Mouse (Mus musculus): ENCODE data around the gene Esrrb. TPM values are rescaled to one million over a fixed set of nuclear protein-coding genes. Genes with fewer than 3 reads are reported as not detected.

Esrrb gene
- total and polyA plus RNA-seq, 3 experiments = 14.3 to 33.8 (median 21.9) TPM

DNA sequence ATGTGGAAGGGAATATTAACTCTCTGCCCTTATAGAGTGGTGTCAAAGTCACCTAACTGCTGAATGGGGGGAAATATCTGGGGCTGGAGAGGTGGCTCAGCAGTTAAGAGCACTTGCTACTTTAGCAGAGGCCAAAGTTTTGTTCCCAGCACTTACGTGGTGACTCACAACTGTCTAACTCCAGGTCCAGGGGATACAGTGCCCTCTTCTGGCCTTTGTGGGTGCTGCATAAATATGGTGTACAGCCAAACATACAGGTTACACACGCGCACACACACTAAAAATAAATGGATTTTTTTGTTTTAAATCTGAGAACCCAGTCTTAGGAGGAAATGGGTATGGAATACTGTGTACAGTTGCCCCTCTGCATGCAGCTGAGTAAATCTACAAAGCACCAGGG is 24.7 kb upstream of the Esrrb start:
- no peak overlapping the region for H3K27ac ChIP-seq
- no peaks in the 10 kb centered on the region for H3K27me3 ChIP-seq (ENCODE audit: control insufficient read depth, insufficient read depth, low read length)
- H3K79me2 ChIP-seq (replicated peaks; ENCODE audit: control insufficient read depth, insufficient read depth, low read length) = no peaks in the 10 kb centered on the region
- no peak overlapping the region for H3K4me3 ChIP-seq
- H3K9ac ChIP-seq (ENCODE audit: low read depth, low read length) = no peak overlapping the region
- no peak for DNase-seq
- H3K4me1 ChIP-seq (ENCODE audit: control insufficient read depth, insufficient read depth, low read length) = no peaks in the 10 kb centered on the region
- intact Hi-C loops (cut with DNase I) = no loop called here
- H3K36me3 ChIP-seq (ENCODE audit: control insufficient read depth, insufficient read depth, low read length) = no peaks in the 10 kb centered on the region
- 96% methylated on average over 3 of the region's 3 CpGs for WGBS
- no peak for TF ChIP-seq EP300 (IDR thresholded peaks at IDR 0.05; ENCODE audit: insufficient read depth, low read depth, low read length)
- no peak for TF ChIP-seq POLR2A (IDR thresholded peaks at IDR 0.05; ENCODE audit: insufficient read depth, low read depth, low read length)
- peak; percentile 22 for TF ChIP-seq CTCF (IDR thresholded peaks at IDR 0.05)

DNA sequence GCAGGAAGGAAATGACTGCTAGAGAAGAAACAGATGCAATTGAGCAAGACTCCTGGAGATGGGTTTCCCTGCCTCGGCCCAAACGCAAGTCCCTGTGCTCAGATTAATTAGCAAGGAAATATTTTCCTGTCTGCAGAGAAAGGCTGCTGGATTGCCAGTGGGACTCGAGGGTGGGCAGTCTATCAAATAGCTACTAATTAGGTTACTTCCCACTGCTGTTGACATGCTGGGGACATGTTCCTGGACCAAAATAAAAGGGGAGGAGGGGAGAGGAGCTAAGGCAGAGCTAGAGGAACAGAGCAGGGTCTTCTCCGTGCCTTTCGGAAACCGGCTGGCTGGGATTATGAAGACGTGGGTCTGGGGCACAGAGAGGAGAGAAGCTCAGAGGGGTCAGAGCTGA is 24.0 kb upstream of the Esrrb start:
- 33% methylated on average over 7 of the region's 7 CpGs for WGBS
- no peak for TF ChIP-seq CTCF (IDR thresholded peaks at IDR 0.05)
- TF ChIP-seq POLR2A (IDR thresholded peaks at IDR 0.05; ENCODE audit: insufficient read depth, low read depth, low read length) = no peak
- no peak for TF ChIP-seq EP300 (IDR thresholded peaks at IDR 0.05; ENCODE audit: insufficient read depth, low read depth, low read length)
- Histone ChIP-seq H3K36me3 (ENCODE audit: control insufficient read depth, insufficient read depth, low read length) (no peaks in the 10 kb centered on the region), H3K79me2 (replicated peaks; ENCODE audit: control insufficient read depth, insufficient read depth, low read length) (no peaks in the 10 kb centered on the region), H3K4me1 (ENCODE audit: control insufficient read depth, insufficient read depth, low read length) (no peaks in the 10 kb centered on the region), H3K9ac (ENCODE audit: low read depth, low read length) (no peak overlapping the region), H3K27ac (no peak overlapping the region), H3K4me3 (no peak overlapping the region), H3K27me3 (ENCODE audit: control insufficient read depth, insufficient read depth, low read length) (no peaks in the 10 kb centered on the region)
- DNase-seq = no peak
- intact Hi-C loops (cut with DNase I) = no loop called here

DNA sequence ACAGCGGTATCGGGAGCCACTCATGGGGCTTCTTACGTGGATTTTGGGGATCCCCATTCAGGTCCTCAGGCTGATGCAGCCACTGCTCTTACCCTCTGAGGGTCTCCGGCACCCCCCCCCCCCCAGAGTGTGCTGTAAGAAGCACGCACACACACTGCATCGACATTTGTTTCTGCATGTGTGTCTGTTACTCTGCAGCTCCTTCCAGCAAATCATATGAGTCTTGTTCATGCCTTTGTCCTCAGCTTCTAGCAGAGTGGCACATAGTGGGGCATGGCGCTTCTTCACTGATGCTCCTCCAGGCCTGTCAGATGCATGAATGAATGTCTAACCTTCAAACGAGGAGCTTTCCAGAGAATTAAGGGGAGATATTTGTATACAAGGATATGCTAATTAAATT is 11.4 kb upstream of the Esrrb start:
- H3K4me1 ChIP-seq (ENCODE audit: control insufficient read depth, insufficient read depth, low read length) = no peaks in the 10 kb centered on the region
- no peak overlapping the region for H3K4me3 ChIP-seq
- DNase-seq = no peak
- WGBS = 85% methylated on average over 8 of the region's 8 CpGs
- no peaks in the 10 kb centered on the region for H3K79me2 ChIP-seq (replicated peaks; ENCODE audit: control insufficient read depth, insufficient read depth, low read length)
- no peak overlapping the region for H3K9ac ChIP-seq (ENCODE audit: low read depth, low read length)
- intact Hi-C loops (cut with DNase I) = no loop called here
- no peaks in the 10 kb centered on the region for H3K36me3 ChIP-seq (ENCODE audit: control insufficient read depth, insufficient read depth, low read length)
- H3K27me3 ChIP-seq (ENCODE audit: control insufficient read depth, insufficient read depth, low read length) = no peaks in the 10 kb centered on the region
- TF ChIP-seq EP300 (IDR thresholded peaks at IDR 0.05; ENCODE audit: insufficient read depth, low read depth, low read length) (no peak), POLR2A (IDR thresholded peaks at IDR 0.05; ENCODE audit: insufficient read depth, low read depth, low read length) (no peak), CTCF (IDR thresholded peaks at IDR 0.05) (no peak)
- no peak overlapping the region for H3K27ac ChIP-seq

DNA sequence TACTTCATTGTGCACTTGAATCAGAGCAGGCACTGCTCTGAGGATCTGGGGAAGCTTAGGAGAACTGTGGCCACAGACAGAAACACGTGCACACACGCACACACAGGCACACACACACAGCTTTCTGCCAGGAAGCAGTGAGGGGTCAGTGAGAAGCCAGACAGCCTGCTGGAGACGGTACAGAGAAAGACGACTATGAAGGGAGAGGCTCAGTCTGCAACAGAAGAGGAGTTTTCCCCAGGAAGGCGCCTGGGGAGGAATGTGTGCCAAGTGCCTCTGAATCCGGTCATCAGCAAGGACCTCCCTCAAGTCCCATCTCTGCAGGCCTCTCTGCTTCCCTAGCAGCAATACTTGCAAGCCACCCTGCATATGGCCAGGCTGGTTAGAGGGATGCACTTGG is 1.5 kb upstream of the Esrrb start:
- no peak for TF ChIP-seq POLR2A (IDR thresholded peaks at IDR 0.05; ENCODE audit: insufficient read depth, low read depth, low read length)
- no peak for TF ChIP-seq EP300 (IDR thresholded peaks at IDR 0.05; ENCODE audit: insufficient read depth, low read depth, low read length)
- TF ChIP-seq CTCF (IDR thresholded peaks at IDR 0.05) = no peak

DNA sequence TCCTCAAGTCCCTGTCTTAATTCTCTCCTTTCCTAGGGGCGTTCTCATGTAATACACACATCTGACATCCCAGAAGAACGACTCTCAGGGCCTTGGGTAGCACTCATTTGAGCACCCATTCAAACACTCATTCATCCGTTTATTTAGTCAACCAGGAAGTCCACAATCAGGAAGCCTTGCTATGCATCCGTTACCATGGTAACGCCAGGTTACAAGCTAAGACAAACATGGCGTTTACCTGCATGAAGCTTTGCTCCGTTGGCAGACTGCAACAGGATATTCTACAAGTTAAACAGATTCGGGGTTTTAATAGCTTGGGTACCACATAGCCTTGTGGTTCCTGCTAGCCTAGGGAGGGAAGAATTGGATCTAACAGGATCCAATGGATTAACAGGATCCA is 1.0 kb upstream of the Esrrb start:
- intact Hi-C loops (cut with DNase I) = no loop called here
- H3K9ac ChIP-seq (ENCODE audit: low read depth, low read length) = no peak overlapping the region
- H3K4me3 ChIP-seq = no peak overlapping the region
- DNase-seq = no peak
- WGBS = 83% methylated on average over 8 of the region's 8 CpGs
- H3K4me1 ChIP-seq (ENCODE audit: control insufficient read depth, insufficient read depth, low read length) = peaks cover 2% of the 10 kb centered on the region; the same call in 1 of the 2 replicates
- no peaks in the 10 kb centered on the region for H3K27me3 ChIP-seq (ENCODE audit: control insufficient read depth, insufficient read depth, low read length)
- TF ChIP-seq CTCF (IDR thresholded peaks at IDR 0.05) (no peak), EP300 (IDR thresholded peaks at IDR 0.05; ENCODE audit: insufficient read depth, low read depth, low read length) (no peak), POLR2A (IDR thresholded peaks at IDR 0.05; ENCODE audit: insufficient read depth, low read depth, low read length) (no peak)
- no peaks in the 10 kb centered on the region for H3K36me3 ChIP-seq (ENCODE audit: control insufficient read depth, insufficient read depth, low read length)
- no peaks in the 10 kb centered on the region for H3K79me2 ChIP-seq (replicated peaks; ENCODE audit: control insufficient read depth, insufficient read depth, low read length)
- no peak overlapping the region; the same call in 1 of the 2 replicates for H3K27ac ChIP-seq

More for the DNA sequence above, 1.5 kb upstream of the Esrrb start:
- Histone ChIP-seq H3K4me3 (no peak overlapping the region), H3K27me3 (ENCODE audit: control insufficient read depth, insufficient read depth, low read length) (no peaks in the 10 kb centered on the region), H3K9ac (ENCODE audit: low read depth, low read length) (no peak overlapping the region), H3K36me3 (ENCODE audit: control insufficient read depth, insufficient read depth, low read length) (no peaks in the 10 kb centered on the region), H3K27ac (no peak overlapping the region), H3K79me2 (replicated peaks; ENCODE audit: control insufficient read depth, insufficient read depth, low read length) (no peaks in the 10 kb centered on the region), H3K4me1 (ENCODE audit: control insufficient read depth, insufficient read depth, low read length) (peaks cover 2% of the 10 kb centered on the region; the same call in 1 of the 2 replicates)
- 43% methylated on average over 6 of the region's 6 CpGs for WGBS
- intact Hi-C loops (cut with DNase I) = no loop called here
- no peak for DNase-seq

DNA sequence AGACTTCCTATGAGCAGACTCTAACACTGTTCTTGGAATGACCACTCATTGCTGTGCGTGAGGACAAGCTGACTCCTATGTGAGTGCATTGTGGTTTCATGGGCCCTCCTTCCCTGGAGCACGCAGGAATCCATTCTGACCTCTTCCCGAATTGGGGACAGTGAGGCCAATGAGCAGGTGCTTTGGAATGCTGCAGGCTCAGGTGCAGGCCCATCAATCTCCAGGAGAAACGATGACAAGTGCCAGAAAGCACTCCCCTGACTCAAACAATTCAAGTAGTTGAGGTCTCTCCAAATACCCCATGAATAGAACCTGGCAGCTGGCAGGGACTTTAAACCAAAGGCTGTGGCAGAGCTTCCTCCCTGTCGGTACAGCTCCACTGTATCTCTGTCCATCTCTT is 3.4 kb downstream of the Esrrb start:
- Histone ChIP-seq H3K27me3 (ENCODE audit: control insufficient read depth, insufficient read depth, low read length) (no peaks in the 10 kb centered on the region), H3K36me3 (ENCODE audit: control insufficient read depth, insufficient read depth, low read length) (no peaks in the 10 kb centered on the region), H3K4me1 (ENCODE audit: control insufficient read depth, insufficient read depth, low read length) (peaks cover 2% of the 10 kb centered on the region; the same call in 1 of the 2 replicates), H3K9ac (ENCODE audit: low read depth, low read length) (no peak overlapping the region), H3K79me2 (replicated peaks; ENCODE audit: control insufficient read depth, insufficient read depth, low read length) (no peaks in the 10 kb centered on the region), H3K27ac (no peak overlapping the region), H3K4me3 (no peak overlapping the region)
- WGBS = 27% methylated on average over 5 of the region's 5 CpGs
- no peak for DNase-seq
- TF ChIP-seq CTCF (IDR thresholded peaks at IDR 0.05) (no peak), POLR2A (IDR thresholded peaks at IDR 0.05; ENCODE audit: insufficient read depth, low read depth, low read length) (no peak), EP300 (IDR thresholded peaks at IDR 0.05; ENCODE audit: insufficient read depth, low read depth, low read length) (no peak)
- intact Hi-C loops (cut with DNase I) = no loop called here
